ENCODE assay signal across 7 mouse cellular contexts in genomic region chr17:15826444-15826909, GRCm38 (mm10). TPM values are rescaled to one million over a fixed set of nuclear protein-coding genes. Genes with fewer than 3 reads are reported as not detected.
A peak's percentile ranks its signal among the peaks of the same experiment; 100 is the strongest.
DNase-seq lines count a peak whose midpoint lies in the region; ATAC-seq lines count a peak whose summit lies in the region.

No protein-coding gene starts in this region.

- no peaks in the 10 kb centered on the region for H3K27me3 ChIP-seq in embryonic facial prominence, embryonic 12.5 days
- H3K27me3 ChIP-seq in limb, embryonic 13.5 days: peaks cover 13% of the 10 kb centered on the region
- H3K27me3 ChIP-seq in midbrain, embryonic 15.5 days (replicated peaks): no peaks in the 10 kb centered on the region

- under 1% methylated on average over 32 of the region's 34 CpGs for whole genome bisulfite sequencing in embryonic facial prominence, embryonic 12.5 days
- WGBS in limb, embryonic 13.5 days: under 1% methylated on average over 30 of the region's 34 CpGs
- WGBS in midbrain, embryonic 15.5 days: under 1% methylated on average over 34 of the region's 34 CpGs

- peak overlapping the region; percentile 96 for H3K27ac ChIP-seq in embryonic facial prominence, embryonic 12.5 days
- peak overlapping the region; percentile 95 for H3K27ac ChIP-seq in limb, embryonic 13.5 days
- H3K27ac ChIP-seq in midbrain, embryonic 15.5 days: peak overlapping the region; percentile 94

- no peaks in the 10 kb centered on the region for H3K36me3 ChIP-seq in embryonic facial prominence, embryonic 12.5 days
- no peaks in the 10 kb centered on the region for H3K36me3 ChIP-seq in limb, embryonic 13.5 days
- H3K36me3 ChIP-seq in midbrain, embryonic 15.5 days (replicated peaks): no peaks in the 10 kb centered on the region

- H3K9ac ChIP-seq in embryonic facial prominence, embryonic 12.5 days: peak overlapping the region; percentile 83
- peak overlapping the region; percentile 96 for H3K9ac ChIP-seq in limb, embryonic 13.5 days
- H3K9ac ChIP-seq in midbrain, embryonic 15.5 days: peak overlapping the region; percentile 66

- peak; percentile 100 for DNase-seq in adrenal gland, postnatal 36 days
- peak; percentile 99 for DNase-seq in heart, adult 8-10 months (ENCODE audit: low spot score)
- peak; percentile 99 for DNase-seq in kidney, adult 9 months
- peak; percentile 93 to 95 for DNase-seq in spleen, adult 18-20 months

- peaks cover 32% of the 10 kb centered on the region for H3K4me1 ChIP-seq in embryonic facial prominence, embryonic 12.5 days
- peaks cover 46% of the 10 kb centered on the region for H3K4me1 ChIP-seq in limb, embryonic 13.5 days
- peaks cover 61% of the 10 kb centered on the region for H3K4me1 ChIP-seq in midbrain, embryonic 15.5 days

- H3K9me3 ChIP-seq in embryonic facial prominence, embryonic 12.5 days: no peaks in the 10 kb centered on the region
- H3K9me3 ChIP-seq in limb, embryonic 13.5 days: no peaks in the 10 kb centered on the region
- H3K9me3 ChIP-seq in midbrain, embryonic 15.5 days: no peaks in the 10 kb centered on the region

- peak overlapping the region; percentile 82 for H3K4me3 ChIP-seq in embryonic facial prominence, embryonic 12.5 days
- peak overlapping the region; percentile 96 for H3K4me3 ChIP-seq in limb, embryonic 13.5 days
- H3K4me3 ChIP-seq in midbrain, embryonic 15.5 days: peak overlapping the region; percentile 80

- peak; percentile 90 for ATAC-seq in embryonic facial prominence, embryonic 12.5 days (ENCODE audit: insufficient number of reproducible peaks, insufficient read depth, low FRiP score, low TSS enrichment)
- peak; percentile 93 for ATAC-seq in limb, embryonic 13.5 days (ENCODE audit: low FRiP score, low read depth)
- peak; percentile 95 for ATAC-seq in midbrain, embryonic 15.5 days (replicated peaks)

- H3K4me2 ChIP-seq in embryonic facial prominence, embryonic 12.5 days (replicated peaks): peak overlapping the region; percentile 65
- H3K4me2 ChIP-seq in limb, embryonic 13.5 days (replicated peaks): peak overlapping the region; percentile 84
- H3K4me2 ChIP-seq in midbrain, embryonic 15.5 days: peak overlapping the region; percentile 84

RNA-seq across cellular contexts. Expression of gene Rgmb, which starts 4.4 kb away (rescaled TPM):
- total RNA-seq in adrenal gland, postnatal 36 days (2021): 10 to 100 TPM; 16.0 to 19.3 TPM
- 30.2 and 33.5 TPM in 2 replicates for polyA plus RNA-seq in embryonic facial prominence, embryonic 12.5 days (2016; fragmentation: Nextera tagmentation; extraction: Ambion mirVana)
- 10 to 100 TPM; 19.4 to 23.3 (median 22.8) TPM for total RNA-seq in heart, adult 8-10 months (2022)
- polyA plus RNA-seq in limb, embryonic 13.5 days (2015; fragmentation: Nextera tagmentation; extraction: Ambion mirVana): 20.0 and 20.2 TPM in 2 replicates
- 73.1 and 76.5 TPM in 2 replicates for polyA plus RNA-seq in midbrain, embryonic 15.5 days (2015; fragmentation: Nextera tagmentation; extraction: Ambion mirVana)

Comparison
In these comparisons a context has a peak if more than half of its experiments do, and no peak if none do; other contexts are left out.
1. Peak in every context shown above with its lines: DNase-seq, ATAC-seq, H3K4me3 ChIP-seq and H3K27ac ChIP-seq.